Mouse (Mus musculus) brain, embryonic 14.5 days (tissue): ENCODE data around the gene Fzd1.

Experiments used
- CTCF ChIP-seq: fragments of 200-500 bp; IDR thresholded peaks from 2 replicates; pipeline ENCODE4 v1.5.1; 2012; ENCODE audit warnings: inconsistent platforms, mild to moderate bottlenecking, moderate library complexity, borderline replicate concordance; ENCODE audit not compliant: insufficient read depth, insufficient read length; ENCODE audit errors: extremely low read depth
- POLR2A ChIP-seq: fragments of 200-500 bp; IDR thresholded peaks from 2 replicates; pipeline ENCODE4 v1.6.1; 2012; ENCODE audit warnings: mild to moderate bottlenecking, inconsistent platforms, borderline replicate concordance; ENCODE audit not compliant: poor library complexity, insufficient read depth, insufficient read length, severe bottlenecking; ENCODE audit errors: extremely low read depth

DNA sequence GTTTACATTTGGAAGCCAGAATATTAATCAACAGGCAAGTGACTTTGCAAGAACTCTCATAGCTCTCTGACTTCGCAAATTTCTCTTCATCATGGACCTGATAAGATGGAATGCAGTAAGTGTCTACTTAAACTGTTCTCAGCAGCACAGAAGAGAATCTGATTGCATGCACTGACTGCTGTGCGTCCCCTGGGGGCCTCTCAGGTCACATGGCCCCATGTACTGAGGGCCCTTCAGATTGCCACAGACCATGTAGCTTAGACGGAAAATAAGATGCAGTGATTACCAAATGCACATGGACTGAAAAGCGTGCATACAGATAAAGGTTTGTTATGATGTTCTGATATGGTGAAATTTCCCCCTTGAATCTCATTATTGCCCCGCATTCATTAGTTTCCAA lies 8.9 kb upstream of the Fzd1 start:
- TF ChIP-seq POLR2A: no peak
- TF ChIP-seq CTCF: no peak
